Mouse (Mus musculus) heart, embryonic 11.5 days (tissue): ENCODE measurements around the gene Rpap3. TPM values are rescaled to one million over a fixed set of nuclear protein-coding genes. Genes with fewer than 3 reads are reported as not detected.

Experiments
- ATAC-seq: fragments of 200-750 bp; cut with Nextera tagmentation; replicated peaks from 2 replicates; pipeline ENCODE4 v1.8.0; 2017; ENCODE audit warnings: moderate library complexity; ENCODE audit not compliant: insufficient number of reproducible peaks, low FRiP score, low TSS enrichment
- H3K27ac ChIP-seq: fragments of 300-500 bp; sonication (generic); 2 replicates; pipeline ENCODE4 v1.5.1; 2014; ENCODE audit warnings: mild to moderate bottlenecking, low read depth, low read length
- H3K27me3 ChIP-seq: fragments of 300-500 bp; sonication (generic); 2 replicates; pipeline ENCODE4 v1.6.1; 2014; ENCODE audit warnings: mild to moderate bottlenecking, low read length, mixed read lengths; ENCODE audit not compliant: control insufficient read depth, insufficient read depth
- H3K36me3 ChIP-seq: fragments of 300-500 bp; sonication (generic); 2 replicates; pipeline ENCODE4 v1.6.1; 2014; ENCODE audit warnings: mild to moderate bottlenecking, low read length, moderate library complexity, mixed read lengths; ENCODE audit not compliant: control insufficient read depth, insufficient read depth
- H3K4me1 ChIP-seq: fragments of 300-500 bp; sonication (generic); 2 replicates; pipeline ENCODE4 v1.6.1; 2014; ENCODE audit warnings: low read length; ENCODE audit not compliant: control insufficient read depth, insufficient read depth
- H3K4me2 ChIP-seq: fragments of 300-500 bp; sonication (generic); 2 replicates; pipeline ENCODE4 v1.6.1; 2014; ENCODE audit warnings: mild to moderate bottlenecking, moderate library complexity
- H3K4me3 ChIP-seq: fragments of 300-500 bp; sonication (generic); 2 replicates; pipeline ENCODE4 v1.5.1; 2014; ENCODE audit warnings: low read depth, low read length
- H3K9ac ChIP-seq: fragments of 300-500 bp; sonication (generic); 2 replicates; pipeline ENCODE4 v1.6.1; 2014; ENCODE audit warnings: mild to moderate bottlenecking, low read depth, low read length, moderate library complexity
- H3K9me3 ChIP-seq: fragments of 300-500 bp; sonication (generic); replicated peaks from 2 replicates; pipeline ENCODE4 v1.6.1; 2016; ENCODE audit warnings: low read length; ENCODE audit not compliant: control insufficient read depth
- WGBS: fragments of 180-500 bp; shearing (Covaris S2); extraction: QIAGEN DNeasy Blood & Tissue Kit; methylation state at CpG from one replicate; pipeline ENCODE4 v1.1.7; 2014; ENCODE audit not compliant: insufficient replicate concordance; 5-methylcytosine and 5-hydroxymethylcytosine counted together
- polyA plus RNA-seq: library from polyadenylated mRNA; unstranded; fragments of >200 nt; fragmentation: Nextera tagmentation; extraction: Ambion mirVana; gene quantifications from 2 replicates; pipeline ENCODE4 v1.2.1, GENCODE M21; 2014

Gene Rpap3
- polyA plus RNA-seq, 1 experiment from 2014 or later = 30.5 TPM

DNA sequence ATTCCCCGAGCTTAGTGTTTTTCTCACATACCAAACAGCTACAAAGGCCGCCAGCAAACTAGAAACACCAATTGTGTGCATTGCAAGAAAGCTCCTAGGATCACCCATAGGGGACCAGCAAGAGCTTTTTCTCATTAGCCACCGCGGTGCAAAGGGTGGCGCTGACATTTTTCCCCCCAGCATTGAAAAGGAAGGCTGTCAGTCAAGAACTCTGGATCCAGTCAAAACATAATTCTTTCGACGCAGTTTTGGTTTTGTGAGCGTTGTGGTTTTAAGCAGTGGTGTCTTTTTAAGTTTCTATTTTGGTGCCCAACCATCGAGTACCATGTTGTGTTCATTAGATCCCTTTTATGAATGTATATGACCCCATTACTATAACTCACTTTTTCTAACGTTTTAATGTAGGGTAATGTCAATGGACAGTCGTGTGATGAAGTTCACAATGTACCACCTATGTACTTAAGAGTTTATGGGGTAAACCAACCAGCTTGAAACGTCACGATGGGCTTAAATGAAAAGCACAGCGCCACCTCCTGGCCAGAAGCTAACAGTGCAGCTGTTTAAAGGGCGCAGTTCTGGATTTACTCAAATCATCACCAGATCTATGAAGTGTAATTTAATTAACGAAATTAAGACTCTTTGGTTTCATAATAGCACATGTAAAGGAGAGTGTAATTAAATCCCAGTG is 40.5 kb downstream of the Rpap3 start:
- Histone ChIP-seq H3K27me3 (no peaks in the 10 kb centered on the region), H3K4me3 (no peak overlapping the region), H3K36me3 (no peaks in the 10 kb centered on the region), H3K9me3 (no peaks in the 10 kb centered on the region), H3K27ac (no peak overlapping the region), H3K4me1 (no peaks in the 10 kb centered on the region), H3K9ac (no peak overlapping the region), H3K4me2 (no peak overlapping the region)
- ATAC-seq = no peak
- WGBS = 57% methylated on average over 16 of the region's 16 CpGs

DNA sequence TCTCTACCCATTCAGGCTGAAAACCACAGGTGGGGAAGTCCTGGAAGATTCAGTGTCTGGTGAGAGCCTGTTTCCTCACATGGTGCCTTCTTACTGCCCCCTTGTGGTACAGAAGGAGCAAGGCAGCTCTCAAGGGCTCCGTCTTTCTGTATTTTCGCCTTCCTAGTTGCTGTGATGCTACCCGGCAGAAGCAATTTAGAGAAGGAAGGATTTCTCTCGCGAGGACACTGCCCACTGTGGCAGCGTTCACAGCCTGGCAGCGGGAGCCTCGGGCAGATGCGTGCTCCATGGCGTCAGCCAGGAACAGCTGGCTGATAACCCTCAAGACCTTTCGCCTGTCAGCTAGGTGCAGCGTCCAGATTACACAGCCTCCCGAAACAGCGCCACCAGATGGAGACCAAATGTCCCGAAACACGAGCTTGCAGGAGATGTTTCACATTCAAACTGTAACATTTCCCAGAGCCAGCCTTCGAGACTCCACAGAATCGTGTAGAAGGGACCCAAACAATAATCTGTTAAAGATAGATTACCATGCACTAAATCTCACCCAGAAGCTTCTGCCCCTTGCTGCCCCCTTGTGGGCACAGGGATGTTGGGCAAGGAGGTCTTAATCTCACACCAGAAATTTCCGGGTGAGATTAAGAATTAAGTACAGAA is 41.7 kb downstream of the Rpap3 start:
- H3K36me3 ChIP-seq = no peaks in the 10 kb centered on the region
- no peaks in the 10 kb centered on the region for H3K9me3 ChIP-seq
- H3K9ac ChIP-seq = peak overlapping the region; percentile 59; the same call in 1 of the 2 replicates
- H3K4me3 ChIP-seq = peak overlapping the region; percentile 36
- peak overlapping the region; percentile 81 for H3K4me2 ChIP-seq
- peak; percentile 42 for ATAC-seq
- no peaks in the 10 kb centered on the region for H3K27me3 ChIP-seq
- no peaks in the 10 kb centered on the region for H3K4me1 ChIP-seq
- WGBS = 6% methylated on average over 19 of the region's 19 CpGs
- H3K27ac ChIP-seq = no peak overlapping the region

DNA sequence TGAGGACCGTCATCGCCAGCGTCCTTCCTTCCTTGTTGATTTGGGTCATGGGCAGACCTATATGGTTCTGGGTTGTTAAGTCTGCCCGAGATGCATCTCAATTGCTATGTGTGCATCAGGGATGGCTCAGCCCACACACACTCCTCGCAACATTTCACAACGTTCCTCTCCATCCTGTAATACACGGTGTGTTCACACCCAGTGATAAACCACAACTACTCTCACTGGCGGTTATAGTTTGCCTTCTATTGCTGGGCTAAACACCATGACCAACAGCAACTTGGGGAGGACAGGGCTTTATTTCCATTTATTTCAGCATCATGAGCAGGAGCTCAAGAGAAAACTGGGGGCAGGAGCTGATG is 46.9 kb downstream of the Rpap3 start:
- H3K27ac ChIP-seq = no peak overlapping the region
- no peak overlapping the region for H3K9ac ChIP-seq
- ATAC-seq = no peak
- WGBS = 81% methylated on average over 8 of the region's 8 CpGs
- no peaks in the 10 kb centered on the region for H3K9me3 ChIP-seq
- no peaks in the 10 kb centered on the region for H3K4me1 ChIP-seq
- H3K36me3 ChIP-seq = no peaks in the 10 kb centered on the region
- H3K27me3 ChIP-seq = no peaks in the 10 kb centered on the region
- no peak overlapping the region for H3K4me3 ChIP-seq
- no peak overlapping the region for H3K4me2 ChIP-seq

DNA sequence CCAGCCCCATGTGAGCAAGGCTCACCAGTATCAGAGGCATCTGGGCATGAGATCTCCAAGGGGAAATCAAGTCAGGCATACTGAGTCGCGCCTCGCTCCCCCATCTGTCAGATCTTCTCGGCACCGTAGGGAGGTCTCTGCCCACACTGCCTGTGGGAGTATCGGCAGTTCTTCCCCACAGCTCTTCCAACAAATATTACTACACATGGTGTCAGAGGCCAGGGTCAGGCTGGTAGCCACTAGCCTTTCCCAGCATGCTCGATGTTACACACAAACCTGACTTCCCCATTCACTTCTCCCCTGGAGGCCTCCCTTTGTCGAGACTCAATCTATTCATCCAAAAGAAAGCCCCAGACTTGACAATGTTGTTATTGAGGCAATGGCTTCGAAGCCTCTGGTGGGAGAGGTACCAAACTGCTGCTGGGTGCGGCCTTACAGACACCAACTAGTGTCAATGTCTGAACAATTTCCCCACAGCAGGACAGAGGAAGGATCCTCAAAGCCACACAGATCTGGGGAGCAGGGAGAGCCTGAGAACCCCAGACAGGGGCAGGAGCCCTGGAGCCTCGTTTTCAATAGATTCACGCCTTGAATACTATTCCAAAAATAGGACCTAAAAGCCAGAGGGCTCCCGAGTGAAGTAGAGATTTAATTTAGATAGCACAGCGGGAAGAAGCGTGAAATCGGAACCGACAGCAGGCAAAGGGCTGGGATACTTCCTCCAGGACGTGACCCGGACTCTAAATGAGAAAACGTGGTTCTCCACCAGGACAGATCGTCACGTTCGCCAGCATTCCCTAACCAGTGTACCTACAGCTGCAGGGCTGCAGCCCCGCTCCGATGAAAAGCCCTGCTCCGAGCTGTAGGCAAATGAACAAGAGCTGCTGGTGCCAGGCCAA is 47.5 kb downstream of the Rpap3 start:
- H3K4me3 ChIP-seq = no peak overlapping the region
- H3K36me3 ChIP-seq = no peaks in the 10 kb centered on the region
- ATAC-seq = no peak
- no peak overlapping the region for H3K4me2 ChIP-seq
- H3K9me3 ChIP-seq = no peaks in the 10 kb centered on the region
- 69% methylated on average over 26 of the region's 26 CpGs for WGBS
- no peaks in the 10 kb centered on the region for H3K27me3 ChIP-seq
- no peaks in the 10 kb centered on the region for H3K4me1 ChIP-seq
- H3K27ac ChIP-seq = no peak overlapping the region
- H3K9ac ChIP-seq = no peak overlapping the region

- H3K9me3 ChIP-seq = no peaks in the 10 kb centered on the region
- H3K27ac ChIP-seq = no peak overlapping the region
- no peaks in the 10 kb centered on the region for H3K27me3 ChIP-seq
- no peaks in the 10 kb centered on the region for H3K36me3 ChIP-seq
- H3K4me3 ChIP-seq = no peak overlapping the region
- 93% methylated on average over 14 of the region's 14 CpGs for WGBS
- no peak overlapping the region for H3K9ac ChIP-seq
- H3K4me2 ChIP-seq = no peak overlapping the region
- ATAC-seq = no peak
- H3K4me1 ChIP-seq = no peaks in the 10 kb centered on the region
Measured at GRCm38 (mm10) chr15:97657420-97657819, 48.2 kb downstream of the Rpap3 start.

- H3K4me1 ChIP-seq = no peaks in the 10 kb centered on the region
- H3K9ac ChIP-seq = no peak overlapping the region
- no peaks in the 10 kb centered on the region for H3K27me3 ChIP-seq
- no peak for ATAC-seq
- H3K4me2 ChIP-seq = no peak overlapping the region
- H3K4me3 ChIP-seq = no peak overlapping the region
- H3K27ac ChIP-seq = no peak overlapping the region
- H3K36me3 ChIP-seq = no peaks in the 10 kb centered on the region
- 65% methylated on average over 4 of the region's 4 CpGs for WGBS
- H3K9me3 ChIP-seq = no peaks in the 10 kb centered on the region
Measured at GRCm38 (mm10) chr15:97649726-97650125, 55.9 kb downstream of the Rpap3 start.

GRCm38 (mm10) chr15:97648176-97648575 is 57.4 kb downstream of the Rpap3 start:
- no peaks in the 10 kb centered on the region for H3K27me3 ChIP-seq

GRCm38 (mm10) chr15:97646426-97646825 is 59.2 kb downstream of the Rpap3 start:
- H3K4me1 ChIP-seq = no peaks in the 10 kb centered on the region
- no peaks in the 10 kb centered on the region for H3K36me3 ChIP-seq
- no peak overlapping the region for H3K4me3 ChIP-seq
- no peak overlapping the region for H3K9ac ChIP-seq
- no peaks in the 10 kb centered on the region for H3K27me3 ChIP-seq
- H3K27ac ChIP-seq = no peak overlapping the region
- 55% methylated on average over 7 of the region's 7 CpGs for WGBS
- H3K4me2 ChIP-seq = no peak overlapping the region
- no peaks in the 10 kb centered on the region for H3K9me3 ChIP-seq
- ATAC-seq = no peak

More at GRCm38 (mm10) chr15:97648176-97648575, 57.4 kb downstream of the Rpap3 start:
- H3K4me3 ChIP-seq = no peak overlapping the region
- no peaks in the 10 kb centered on the region for H3K36me3 ChIP-seq
- 83% methylated on average over 18 of the region's 18 CpGs for WGBS
- ATAC-seq = no peak
- H3K4me1 ChIP-seq = no peaks in the 10 kb centered on the region
- H3K4me2 ChIP-seq = no peak overlapping the region
- no peak overlapping the region for H3K27ac ChIP-seq
- no peaks in the 10 kb centered on the region for H3K9me3 ChIP-seq
- H3K9ac ChIP-seq = no peak overlapping the region
